In genomic region chr17:83277948-83278924, GRCm38 (mm10) we compare ENCODE assay signal across 8 mouse cellular contexts.
DNase-seq lines count a peak whose midpoint lies in the region; ATAC-seq and TF ChIP-seq lines count a peak whose summit lies in the region.
"Had no signal": no experiment of that assay in that cellular context is flagged by ENCODE, and none has a peak within 500 bp of the region (broad histone marks: within the 10 kb centered on the region; RNA-seq: fewer than 3 reads in every experiment).

No protein-coding gene starts in this region.

- TF ChIP-seq CTCF in CH12.LX (conservative IDR thresholded peaks at IDR 0.05 in 1 of 2, IDR thresholded peaks at IDR 0.05 in 1 of 2; ENCODE audit: low read depth in 2 of 2, low read length in 2 of 2), result no peak

- ATAC-seq in hindbrain, embryonic 12.5 days (ENCODE audit: low FRiP score), result no peak
- peak; percentile 18 for ATAC-seq in megakaryocyte-erythroid progenitor cell, adult 5-6 weeks (replicated peaks; ENCODE audit: low FRiP score, low TSS enrichment, poor library complexity, severe bottlenecking)

- H3K4me2 ChIP-seq in CH12.LX (ENCODE audit: insufficient read depth, low read depth, poor library complexity, severe bottlenecking), result peak overlapping the region; percentile 85
- H3K4me2 ChIP-seq in hindbrain, embryonic 12.5 days (replicated peaks), result peak overlapping the region; percentile 47

- TF ChIP-seq EP300 in CH12.LX (IDR thresholded peaks at IDR 0.05; ENCODE audit: low read length), result peak; percentile 36; the same call in 1 of the 2 replicates

- peak; percentile 90 for DNase-seq in A20 (ENCODE audit: low read depth, low spot score)
- peak; percentile 66 for DNase-seq in CH12.LX (ENCODE audit: extremely low read depth)
- DNase-seq in thymus, postnatal 10 days (ENCODE audit: low spot score in 2 of 2), result peak; percentile 25 to 34
- DNase-seq in right cerebral cortex, postnatal 14 days, result no peak
- no peak for DNase-seq in testis, postnatal 14 days (ENCODE audit: low spot score)

- peaks cover 0 to 10% of the 10 kb centered on the region in 2 experiments for H3K36me3 ChIP-seq in CH12.LX (replicated peaks in 1 of 2; ENCODE audit: control insufficient read depth in 1 of 2, insufficient read depth in 1 of 2, low read length in 1 of 2)
- no peaks in the 10 kb centered on the region for H3K36me3 ChIP-seq in hindbrain, embryonic 12.5 days

- H3K4me1 ChIP-seq in CH12.LX (ENCODE audit: control insufficient read depth in 1 of 2, insufficient read depth in 2 of 2), result peaks cover 18 to 44% of the 10 kb centered on the region in 2 experiments
- H3K4me1 ChIP-seq in hindbrain, embryonic 12.5 days, result peaks cover 34% of the 10 kb centered on the region

- WGBS in hindbrain, embryonic 12.5 days, result 74% methylated on average over 14 of the region's 14 CpGs

- H3K4me3 ChIP-seq in CH12.LX (replicated peaks in 1 of 3; ENCODE audit: low read depth in 2 of 3, low read length in 2 of 3, poor library complexity in 1 of 3), result peak overlapping the region; percentile 68 to 89 (median 70)
- no peak overlapping the region for H3K4me3 ChIP-seq in hindbrain, embryonic 12.5 days
- H3K4me3 ChIP-seq: erythroblast, embryonic 14.5 days had no signal

- dilution Hi-C loops in CH12.LX (cut with MboI; ENCODE audit: extremely low pct_ligation_motif_present, extremely low pct_unique_long_range_greater_than_20kb, low sequenced_read_pairs), result no loop called here

- no peak for TF ChIP-seq RAD21 in CH12.LX (IDR thresholded peaks at IDR 0.05; ENCODE audit: low read depth, low read length)

- H3K79me2 ChIP-seq in CH12.LX (replicated peaks; ENCODE audit: control insufficient read depth, extremely low read depth, insufficient read depth, poor library complexity, severe bottlenecking), result no peaks in the 10 kb centered on the region

- TF ChIP-seq POLR2A in CH12.LX (IDR thresholded peaks at IDR 0.05; ENCODE audit: low read depth, low read length), result peak; percentile 46

- in situ Hi-C loops in CH12.LX (cut with MboI; ENCODE audit: low pct_ligation_motif_present, low pct_unique_long_range_greater_than_20kb, low sequenced_read_pairs), result loop anchor here (5.0 to 10.0 kb wide), 7 partner anchors 59 to 587 kb away; partner anchors contain the start of gene Kcng3

- H3K27me3 ChIP-seq in CH12.LX (replicated peaks), result no peaks in the 10 kb centered on the region
- H3K27me3 ChIP-seq in hindbrain, embryonic 12.5 days, result 0 out of 2 replicates have a peak, but pooled peaks cover 7% of the 10 kb centered on the region

- peak overlapping the region; percentile 98 for H3K27ac ChIP-seq in CH12.LX (ENCODE audit: insufficient read depth, low read depth)
- H3K27ac ChIP-seq in hindbrain, embryonic 12.5 days, result peak overlapping the region; percentile 76

- H3K9me3 ChIP-seq in CH12.LX (replicated peaks; ENCODE audit: low read length), result peaks cover 4% of the 10 kb centered on the region
- H3K9me3 ChIP-seq in hindbrain, embryonic 12.5 days (replicated peaks), result no peaks in the 10 kb centered on the region

- peak overlapping the region; percentile 97 for H3K9ac ChIP-seq in CH12.LX (ENCODE audit: insufficient read depth, low read depth)
- H3K9ac ChIP-seq in hindbrain, embryonic 12.5 days, result no peak overlapping the region; the same call in 1 of the 2 replicates

TF ChIP-seq in CH12.LX, 34 proteins besides CTCF, POLR2A, EP300 and RAD21:
- TF ChIP-seq TBP (conservative IDR thresholded peaks at IDR 0.05; ENCODE audit: low read depth, low read length) (0 out of 2 replicates have a peak, but pooled peaks have one; percentile 31), USF1 (IDR thresholded peaks at IDR 0.05; ENCODE audit: low read depth, low read length) (no peak), SIN3A (IDR thresholded peaks at IDR 0.05; ENCODE audit: low read length) (peak; percentile 71), ZMIZ1 (IDR thresholded peaks at IDR 0.05; ENCODE audit: low read depth, low read length) (0 out of 2 replicates have a peak, but pooled peaks have one; percentile 18), TCF12 (IDR thresholded peaks at IDR 0.05; ENCODE audit: low read depth, low read length) (peak; percentile 36; the same call in 1 of the 2 replicates), PAX5 (IDR thresholded peaks at IDR 0.05; ENCODE audit: low read length) (no peak), MEF2A (IDR thresholded peaks at IDR 0.05; ENCODE audit: borderline replicate concordance, low read depth, low read length) (peak; percentile 76; the same call in 1 of the 2 replicates), KAT2A (IDR thresholded peaks at IDR 0.05; ENCODE audit: insufficient replicate concordance, low read length) (0 out of 2 replicates have a peak, but pooled peaks have one; percentile 27), ZKSCAN1 (IDR thresholded peaks at IDR 0.05; ENCODE audit: borderline replicate concordance, low read depth, low read length) (no peak), MXI1 (IDR thresholded peaks at IDR 0.05; ENCODE audit: low read depth, low read length) (peak; percentile 46), CHD2 (IDR thresholded peaks at IDR 0.05; ENCODE audit: low read length) (0 out of 2 replicates have a peak, but pooled peaks have one; percentile 15), GABPA (IDR thresholded peaks at IDR 0.05; ENCODE audit: insufficient replicate concordance, low read depth, low read length) (no peak), ETS1 (conservative IDR thresholded peaks at IDR 0.05; ENCODE audit: low read depth, low read length) (peak; percentile 4; the same call in 1 of the 2 replicates), MAX (IDR thresholded peaks at IDR 0.05; ENCODE audit: low read length) (peak; percentile 25), CHD1 (IDR thresholded peaks at IDR 0.05; ENCODE audit: low read depth, low read length) (peak; percentile 52; the same call in 1 of the 2 replicates), ELF1 (IDR thresholded peaks at IDR 0.05; ENCODE audit: low read depth, low read length) (peak; percentile 58), MAZ (IDR thresholded peaks at IDR 0.05; ENCODE audit: low read depth, low read length) (0 out of 2 replicates have a peak, but pooled peaks have one; percentile 9), JUND (conservative IDR thresholded peaks at IDR 0.05; ENCODE audit: low read depth, low read length) (0 out of 2 replicates have a peak, but pooled peaks have one; percentile 30)

Comparison
In these comparisons a context has a peak if more than half of its experiments do, and no peak if none do; other contexts are left out.
1. DNase-seq: peak in A20 (single experiment), CH12.LX (single experiment) and thymus, postnatal 10 days (2 of 2); none in right cerebral cortex, postnatal 14 days (single experiment) and testis, postnatal 14 days (single experiment).